Mouse (Mus musculus) liver, embryonic 13.5 days (tissue): ENCODE measurements at regions not wholly inside any gene's neighbourhood (a gene's known extent, or its start where the extent isn't known, plus 50 kb on each side); places are given as distances from the start of the nearest gene placed in this dataset.

Experiments used
- ATAC-seq: fragments of 200-750 bp; cut with Nextera tagmentation; 2 replicates; pipeline ENCODE4 v1.8.0; 2017; ENCODE audit warnings: low read depth, mild to moderate bottlenecking, moderate number of reproducible peaks, moderate library complexity
- DNase-seq: peaks from one replicate; pipeline ENCODE4 v3.0.0; 2022
- H3K27ac ChIP-seq: fragments of 300-500 bp; sonication (generic); 2 replicates; pipeline ENCODE4 v1.5.1; 2015; ENCODE audit warnings: moderate library complexity, mild to moderate bottlenecking, inconsistent platforms
- H3K27me3 ChIP-seq: fragments of 300-500 bp; sonication (generic); 2 replicates; pipeline ENCODE4 v1.6.1; 2015; ENCODE audit warnings: mild to moderate bottlenecking, inconsistent platforms
- H3K36me3 ChIP-seq: fragments of 300-500 bp; sonication (generic); 2 replicates; pipeline ENCODE4 v1.6.1; 2015; ENCODE audit warnings: mild to moderate bottlenecking, inconsistent platforms
- H3K4me1 ChIP-seq: fragments of 300-500 bp; sonication (generic); replicated peaks from 2 replicates; pipeline ENCODE4 v1.6.1; 2015; ENCODE audit warnings: inconsistent platforms
- H3K4me2 ChIP-seq: fragments of 300-500 bp; sonication (generic); 2 replicates; pipeline ENCODE4 v1.6.1; 2015; ENCODE audit warnings: inconsistent platforms, mild to moderate bottlenecking, moderate library complexity
- H3K4me3 ChIP-seq: fragments of 300-500 bp; sonication (generic); replicated peaks from 2 replicates; pipeline ENCODE4 v1.5.1; 2015; ENCODE audit warnings: mild to moderate bottlenecking, inconsistent platforms
- H3K9ac ChIP-seq: fragments of 300-500 bp; sonication (generic); 2 replicates; pipeline ENCODE4 v1.6.1; 2015; ENCODE audit warnings: mild to moderate bottlenecking, inconsistent platforms
- H3K9me3 ChIP-seq: fragments of 300-500 bp; sonication (generic); replicated peaks from 2 replicates; pipeline ENCODE4 v1.6.1; 2016; ENCODE audit warnings: inconsistent platforms
- WGBS: fragments of 180-500 bp; shearing (Covaris S2); methylation state at CpG from one replicate; pipeline ENCODE4 v1.1.7; 2015; ENCODE audit not compliant: insufficient replicate concordance; 5-methylcytosine and 5-hydroxymethylcytosine counted together

GRCm38 (mm10) chr7:71873817-71874216 is 432.6 kb downstream of the Mctp2 start:
- no peak overlapping the region for H3K9ac ChIP-seq
- H3K36me3 ChIP-seq = no peaks in the 10 kb centered on the region
- ATAC-seq = no peak
- H3K4me2 ChIP-seq = no peak overlapping the region
- 48% methylated on average over 5 of the region's 5 CpGs for WGBS
- no peaks in the 10 kb centered on the region for H3K4me1 ChIP-seq
- H3K4me3 ChIP-seq = no peak overlapping the region
- H3K27me3 ChIP-seq = no peaks in the 10 kb centered on the region
- H3K9me3 ChIP-seq = no peaks in the 10 kb centered on the region
- H3K27ac ChIP-seq = no peak overlapping the region
- DNase-seq = no peak

- Histone ChIP-seq H3K27me3 (no peaks in the 10 kb centered on the region), H3K9me3 (no peaks in the 10 kb centered on the region), H3K4me2 (no peak overlapping the region), H3K4me3 (no peak overlapping the region), H3K9ac (no peak overlapping the region), H3K27ac (no peak overlapping the region), H3K4me1 (no peaks in the 10 kb centered on the region), H3K36me3 (no peaks in the 10 kb centered on the region)
- WGBS = 54% methylated on average over 6 of the region's 6 CpGs
- DNase-seq (no peak), ATAC-seq (no peak)
Measured at GRCm38 (mm10) chr7:71872912-71873311, 433.5 kb downstream of the Mctp2 start.

- Histone ChIP-seq H3K36me3 (no peaks in the 10 kb centered on the region), H3K9ac (no peak overlapping the region), H3K4me1 (no peaks in the 10 kb centered on the region), H3K27me3 (no peaks in the 10 kb centered on the region), H3K9me3 (no peaks in the 10 kb centered on the region), H3K27ac (no peak overlapping the region), H3K4me3 (no peak overlapping the region), H3K4me2 (no peak overlapping the region)
- WGBS = 15% methylated on average over 3 of the region's 3 CpGs
- DNase-seq (no peak), ATAC-seq (no peak)
Measured at GRCm38 (mm10) chr7:71867090-71867489, 439.3 kb downstream of the Mctp2 start.

- 46% methylated on average over 15 of the region's 15 CpGs for WGBS
- DNase-seq (no peak), ATAC-seq (no peak)
Measured at GRCm38 (mm10) chr7:71865371-71866166, 440.8 kb downstream of the Mctp2 start.

GRCm38 (mm10) chr7:71852864-71853263 is 453.5 kb downstream of the Mctp2 start:
- H3K27me3 ChIP-seq = no peaks in the 10 kb centered on the region
- 81% methylated on average over 3 of the region's 3 CpGs for WGBS
- H3K9me3 ChIP-seq = no peaks in the 10 kb centered on the region
- no peaks in the 10 kb centered on the region for H3K36me3 ChIP-seq
- no peak overlapping the region for H3K4me3 ChIP-seq
- no peak overlapping the region for H3K4me2 ChIP-seq
- H3K27ac ChIP-seq = no peak overlapping the region
- no peaks in the 10 kb centered on the region for H3K4me1 ChIP-seq
- DNase-seq (no peak), ATAC-seq (no peak)
- no peak overlapping the region for H3K9ac ChIP-seq

More at GRCm38 (mm10) chr7:71865371-71866166, 440.8 kb downstream of the Mctp2 start:
- H3K36me3 ChIP-seq = no peaks in the 10 kb centered on the region
- no peak overlapping the region for H3K4me3 ChIP-seq
- no peaks in the 10 kb centered on the region for H3K4me1 ChIP-seq
- H3K9me3 ChIP-seq = no peaks in the 10 kb centered on the region
- H3K27me3 ChIP-seq = no peaks in the 10 kb centered on the region
- H3K9ac ChIP-seq = no peak overlapping the region
- no peak overlapping the region for H3K4me2 ChIP-seq
- no peak overlapping the region for H3K27ac ChIP-seq

- Histone ChIP-seq H3K27me3 (no peaks in the 10 kb centered on the region), H3K27ac (no peak overlapping the region), H3K9ac (no peak overlapping the region), H3K4me1 (no peaks in the 10 kb centered on the region), H3K36me3 (no peaks in the 10 kb centered on the region), H3K4me2 (no peak overlapping the region), H3K9me3 (no peaks in the 10 kb centered on the region), H3K4me3 (no peak overlapping the region)
- ATAC-seq = no peak
- no peak for DNase-seq
- 49% methylated on average over 6 of the region's 6 CpGs for WGBS
Measured at GRCm38 (mm10) chr7:71849174-71849573, 457.2 kb downstream of the Mctp2 start.

GRCm38 (mm10) chr7:71837845-71838244 is 468.6 kb downstream of the Mctp2 start:
- no peak overlapping the region for H3K9ac ChIP-seq
- ATAC-seq (no peak), DNase-seq (no peak)
- no peak overlapping the region for H3K27ac ChIP-seq
- H3K9me3 ChIP-seq = no peaks in the 10 kb centered on the region
- H3K27me3 ChIP-seq = no peaks in the 10 kb centered on the region
- H3K36me3 ChIP-seq = no peaks in the 10 kb centered on the region
- no peaks in the 10 kb centered on the region for H3K4me1 ChIP-seq
- 69% methylated on average over 6 of the region's 6 CpGs for WGBS
- H3K4me2 ChIP-seq = no peak overlapping the region
- H3K4me3 ChIP-seq = no peak overlapping the region

- Histone ChIP-seq H3K9ac (no peak overlapping the region), H3K36me3 (no peaks in the 10 kb centered on the region), H3K9me3 (no peaks in the 10 kb centered on the region), H3K4me1 (no peaks in the 10 kb centered on the region), H3K4me3 (no peak overlapping the region), H3K27ac (no peak overlapping the region), H3K27me3 (no peaks in the 10 kb centered on the region), H3K4me2 (no peak overlapping the region)
- DNase-seq (no peak), ATAC-seq (no peak)
- WGBS = 48% methylated on average over 3 of the region's 3 CpGs
Measured at GRCm38 (mm10) chr7:71831790-71832525, 474.4 kb downstream of the Mctp2 start.

GRCm38 (mm10) chr7:71829567-71829966 is 476.8 kb downstream of the Mctp2 start:
- WGBS = 67% methylated on average over 6 of the region's 6 CpGs
- ATAC-seq = no peak
- Histone ChIP-seq H3K27ac (no peak overlapping the region), H3K36me3 (no peaks in the 10 kb centered on the region), H3K9me3 (no peaks in the 10 kb centered on the region), H3K9ac (no peak overlapping the region), H3K4me2 (no peak overlapping the region), H3K4me3 (no peak overlapping the region), H3K4me1 (no peaks in the 10 kb centered on the region), H3K27me3 (no peaks in the 10 kb centered on the region)
- no peak for DNase-seq

- H3K27ac ChIP-seq = no peak overlapping the region
- H3K9me3 ChIP-seq = no peaks in the 10 kb centered on the region
- no peak overlapping the region for H3K4me2 ChIP-seq
- H3K27me3 ChIP-seq = no peaks in the 10 kb centered on the region
- no peaks in the 10 kb centered on the region for H3K36me3 ChIP-seq
- DNase-seq (no peak), ATAC-seq (no peak)
- H3K9ac ChIP-seq = no peak overlapping the region
- H3K4me3 ChIP-seq = no peak overlapping the region
- 70% methylated on average over 11 of the region's 11 CpGs for WGBS
- no peaks in the 10 kb centered on the region for H3K4me1 ChIP-seq
Measured at GRCm38 (mm10) chr7:71816138-71816537, 464.9 kb upstream of the Gm10295 start.

GRCm38 (mm10) chr7:71794201-71794600 is 442.9 kb upstream of the Gm10295 start:
- no peaks in the 10 kb centered on the region for H3K36me3 ChIP-seq
- H3K9ac ChIP-seq = no peak overlapping the region
- H3K4me2 ChIP-seq = no peak overlapping the region
- H3K27ac ChIP-seq = no peak overlapping the region
- H3K9me3 ChIP-seq = no peaks in the 10 kb centered on the region
- WGBS = 54% methylated on average over 7 of the region's 7 CpGs
- ATAC-seq (no peak), DNase-seq (no peak)
- H3K4me3 ChIP-seq = no peak overlapping the region
- no peaks in the 10 kb centered on the region for H3K27me3 ChIP-seq
- no peaks in the 10 kb centered on the region for H3K4me1 ChIP-seq

- Histone ChIP-seq H3K27me3 (no peaks in the 10 kb centered on the region), H3K4me1 (no peaks in the 10 kb centered on the region), H3K4me2 (no peak overlapping the region), H3K27ac (no peak overlapping the region), H3K9ac (no peak overlapping the region), H3K36me3 (no peaks in the 10 kb centered on the region), H3K9me3 (no peaks in the 10 kb centered on the region), H3K4me3 (no peak overlapping the region)
- DNase-seq (no peak), ATAC-seq (no peak)
Measured at GRCm38 (mm10) chr7:71788401-71788800, 437.1 kb upstream of the Gm10295 start.
